Mouse (Mus musculus) spleen, adult 2 months (tissue): ENCODE measurements around the gene Arhgdia.

Experiments used
- CTCF ChIP-seq: fragments of 200-500 bp; IDR thresholded peaks from 2 replicates; pipeline ENCODE4 v1.5.1; 2011; ENCODE audit warnings: mild to moderate bottlenecking, inconsistent platforms; ENCODE audit not compliant: insufficient read depth, insufficient read length, insufficient replicate concordance; ENCODE audit errors: extremely low read depth
- POLR2A ChIP-seq: fragments of 200-500 bp; IDR thresholded peaks from 2 replicates; pipeline ENCODE4 v1.6.1; 2011; ENCODE audit warnings: low read depth, low read length, inconsistent platforms

- peak; percentile 88; the same call in 1 of the 2 replicates for TF ChIP-seq CTCF
- no peak for TF ChIP-seq POLR2A
Observed at GRCm38 (mm10) chr11:120612763-120613162, 31.3 kb upstream of the Arhgdia start.
